Mouse (Mus musculus) c-Kit-negative CD71-positive TER-119-positive erythroid progenitor cells, embryonic 14.5 days (primary cell): Measurements from ENCODE around the gene Gm27179.
"Not testable (repeated sequence)": the region's sequence is repeated elsewhere in the genome, so short reads cannot be mapped to it uniquely, and the experiment has no call there.

Source experiments
- DNase-seq: peaks from one replicate; pipeline ENCODE4 v3.0.0-alpha.2; 2013; ENCODE audit warnings: low read depth, low spot score

Gm27179 gene

GRCm38 (mm10) chr14:69473941-69474646, 38.3 kb downstream of the Gm27179 start:
- not testable (repeated sequence) for DNase-seq

GRCm38 (mm10) chr14:69473322-69473721, 39.0 kb downstream of the Gm27179 start:
- not testable (repeated sequence) for DNase-seq

- DNase-seq: not testable (repeated sequence)
Observed at GRCm38 (mm10) chr14:69470122-69470708, 42.1 kb downstream of the Gm27179 start.

GRCm38 (mm10) chr14:69467612-69468366, 44.6 kb downstream of the Gm27179 start:
- DNase-seq: not testable (repeated sequence)

GRCm38 (mm10) chr14:69464465-69464864, 47.9 kb downstream of the Gm27179 start:
- DNase-seq: not testable (repeated sequence)
